Mouse (Mus musculus) activated CD4-positive, CD25-positive, alpha-beta regulatory T cell (primary cell): ENCODE data around the gene Gm19935. TPM values are rescaled to one million over a fixed set of nuclear protein-coding genes. Genes with fewer than 3 reads are reported as not detected.

Experiments used
- polyA plus RNA-seq, 2 experiments: library from polyadenylated mRNA; unstranded; fragments of 100-300 nt; shearing (Covaris generic); gene quantifications; one replicate each; pipeline ENCODE4 v1.2.1; 2017

Gm19935 gene
- polyA plus RNA-seq, result not detected

DNA sequence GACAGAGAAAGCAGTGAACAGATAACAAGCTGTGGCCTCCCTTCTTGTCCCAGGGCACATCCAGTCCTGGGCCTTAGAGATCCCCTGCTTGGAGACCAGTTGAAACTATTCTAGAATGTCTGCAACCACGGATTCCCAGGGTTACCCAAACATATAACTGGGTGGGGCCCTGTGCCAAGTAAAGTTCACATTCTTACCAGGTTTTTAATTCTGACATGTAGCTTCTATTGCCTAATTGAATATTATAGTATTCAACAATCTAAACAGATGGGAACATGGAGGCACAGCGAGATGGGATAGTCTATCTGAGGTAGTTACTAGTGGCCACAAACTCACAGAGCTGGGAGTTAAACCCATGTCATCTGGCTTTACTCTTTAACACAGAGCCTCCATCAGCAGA is at the start of gene Gm19935:
Gene Gm19935 (minus strand): TSS at position 101 of the 400 bp plus-strand sequence.

DNA sequence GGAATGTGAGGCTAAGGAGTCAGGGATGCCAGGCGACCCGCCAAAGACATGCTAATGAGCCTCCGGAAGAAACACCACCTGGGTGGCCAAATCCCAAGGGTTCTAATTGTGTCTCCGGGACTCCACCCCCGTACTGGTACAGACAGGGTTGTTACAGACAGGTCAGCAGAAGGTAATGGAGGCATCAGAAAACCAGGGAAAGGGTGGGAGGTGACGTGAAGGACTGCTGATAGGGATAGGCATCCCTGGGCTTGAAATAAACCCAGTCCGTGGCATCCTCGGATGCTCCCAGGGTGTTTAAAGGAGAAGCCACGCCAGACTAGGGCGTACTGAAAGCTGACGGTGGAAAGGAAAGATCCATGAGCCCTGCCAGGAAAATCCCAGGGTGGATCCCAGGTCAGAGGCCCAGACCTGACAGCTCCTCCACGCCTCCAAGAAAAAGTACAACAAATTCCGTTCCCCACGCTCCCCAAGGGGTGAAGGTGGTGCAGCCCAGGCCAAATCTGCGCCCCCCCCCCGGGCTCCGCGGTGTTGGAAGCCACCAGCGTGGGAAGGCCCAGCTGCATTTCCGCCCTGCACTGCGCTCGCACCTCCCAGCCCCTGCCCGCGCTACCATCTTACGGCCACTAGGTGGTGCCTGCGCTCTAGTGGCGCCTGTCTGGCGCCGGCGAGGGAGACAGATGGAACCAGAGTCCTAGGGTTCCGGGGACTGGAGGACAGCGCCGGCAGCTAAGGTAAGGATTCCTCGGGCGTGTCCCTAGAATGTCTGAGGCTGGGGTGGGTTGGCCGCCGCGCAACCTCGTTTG is 11.2 kb upstream of the Gm19935 start, which contains the start of gene Chd9:
Gene Chd9 (plus strand): TSS at position 172 of the 806 bp plus-strand sequence.

Other genes with a start within 250 kb of the Gm19935 start
- 100 to 1,000 TPM; 128 TPM for gene Chd9, start 11.0 kb upstream of the Gm19935 start, polyA plus RNA-seq